Mouse (Mus musculus) cerebellum, adult 2 months (tissue): ENCODE measurements around the gene Col8a2.

ENCODE experiments used
- CTCF ChIP-seq: fragments of 200-500 bp; IDR thresholded peaks from 2 replicates; pipeline ENCODE4 v1.5.1; 2011; ENCODE audit warnings: low read depth, mild to moderate bottlenecking, control low read depth, low read length, moderate library complexity, borderline replicate concordance; ENCODE audit not compliant: insufficient read depth
- POLR2A ChIP-seq: fragments of 200-500 bp; IDR thresholded peaks from 2 replicates; pipeline ENCODE4 v1.6.1; 2011; ENCODE audit warnings: low read length, control low read depth, borderline replicate concordance; ENCODE audit not compliant: insufficient read depth

- TF ChIP-seq CTCF (no peak), POLR2A (no peak)
These were observed 56.9 kb downstream of the Col8a2 start for GRCm38 (mm10) chr4:126343451-126343850.
